Mouse (Mus musculus): Measurements from ENCODE around the gene Pkn3. TPM values are rescaled to one million over a fixed set of nuclear protein-coding genes. Genes with fewer than 3 reads are reported as not detected.
A peak's percentile ranks its signal among the peaks of the same experiment; 100 is the strongest.

Gene Pkn3
- polyA plus RNA-seq, 1 experiment from 2014 or later: 12.1 TPM

- 86% methylated on average over 4 of the region's 4 CpGs for WGBS
- DNase-seq (ENCODE audit: low spot score): no peak
- no peak for ATAC-seq (replicated peaks; ENCODE audit: low FRiP score)
- H3K27me3 ChIP-seq (ENCODE audit: control insufficient read depth, insufficient read depth, low read length): no peaks in the 10 kb centered on the region
- H3K4me2 ChIP-seq (ENCODE audit: low read depth, low read length, severe bottlenecking): no peak overlapping the region
- no peaks in the 10 kb centered on the region for H3K4me1 ChIP-seq (replicated peaks; ENCODE audit: control insufficient read depth, insufficient read depth, low read length)
- H3K9me3 ChIP-seq (ENCODE audit: control insufficient read depth, low read length): no peaks in the 10 kb centered on the region
- H3K36me3 ChIP-seq (ENCODE audit: control insufficient read depth, insufficient read depth, low read length): no peaks in the 10 kb centered on the region
- no peak overlapping the region for H3K4me3 ChIP-seq (ENCODE audit: low read depth, low read length)
- no peak overlapping the region for H3K27ac ChIP-seq (ENCODE audit: low read depth, low read length)
- H3K9ac ChIP-seq (ENCODE audit: low read length): no peak overlapping the region
Measured at GRCm38 (mm10) chr2:30100214-30100613, 22.7 kb downstream of the Pkn3 start.

GRCm38 (mm10) chr2:30106364-30106763, 28.9 kb downstream of the Pkn3 start:
- Histone ChIP-seq H3K4me3 (ENCODE audit: low read depth, low read length) (no peak overlapping the region), H3K4me1 (replicated peaks; ENCODE audit: control insufficient read depth, insufficient read depth, low read length) (no peaks in the 10 kb centered on the region), H3K9me3 (ENCODE audit: control insufficient read depth, low read length) (no peaks in the 10 kb centered on the region), H3K36me3 (ENCODE audit: control insufficient read depth, insufficient read depth, low read length) (peaks cover 5% of the 10 kb centered on the region; the same call in 1 of the 2 replicates), H3K4me2 (ENCODE audit: low read depth, low read length, severe bottlenecking) (no peak overlapping the region), H3K27me3 (ENCODE audit: control insufficient read depth, insufficient read depth, low read length) (no peaks in the 10 kb centered on the region), H3K9ac (ENCODE audit: low read length) (no peak overlapping the region), H3K27ac (ENCODE audit: low read depth, low read length) (no peak overlapping the region)
- no peak for ATAC-seq (replicated peaks; ENCODE audit: low FRiP score)
- DNase-seq (ENCODE audit: low spot score): peak; percentile 70

GRCm38 (mm10) chr2:30107646-30108045, 30.2 kb downstream of the Pkn3 start:
- 96% methylated on average over 5 of the region's 5 CpGs for WGBS
- Histone ChIP-seq H3K27me3 (ENCODE audit: control insufficient read depth, insufficient read depth, low read length) (no peaks in the 10 kb centered on the region), H3K9ac (ENCODE audit: low read length) (no peak overlapping the region), H3K36me3 (ENCODE audit: control insufficient read depth, insufficient read depth, low read length) (peaks cover 5% of the 10 kb centered on the region; the same call in 1 of the 2 replicates), H3K4me2 (ENCODE audit: low read depth, low read length, severe bottlenecking) (no peak overlapping the region), H3K4me3 (ENCODE audit: low read depth, low read length) (no peak overlapping the region), H3K4me1 (replicated peaks; ENCODE audit: control insufficient read depth, insufficient read depth, low read length) (no peaks in the 10 kb centered on the region), H3K27ac (ENCODE audit: low read depth, low read length) (no peak overlapping the region), H3K9me3 (ENCODE audit: control insufficient read depth, low read length) (no peaks in the 10 kb centered on the region)
- no peak for ATAC-seq (replicated peaks; ENCODE audit: low FRiP score)
- DNase-seq (ENCODE audit: low spot score): no peak

- Histone ChIP-seq H3K27me3 (ENCODE audit: control insufficient read depth, insufficient read depth, low read length) (no peaks in the 10 kb centered on the region), H3K27ac (ENCODE audit: low read depth, low read length) (no peak overlapping the region), H3K4me3 (ENCODE audit: low read depth, low read length) (no peak overlapping the region), H3K4me2 (ENCODE audit: low read depth, low read length, severe bottlenecking) (no peak overlapping the region), H3K9ac (ENCODE audit: low read length) (no peak overlapping the region), H3K36me3 (ENCODE audit: control insufficient read depth, insufficient read depth, low read length) (peaks cover 5% of the 10 kb centered on the region), H3K4me1 (replicated peaks; ENCODE audit: control insufficient read depth, insufficient read depth, low read length) (no peaks in the 10 kb centered on the region), H3K9me3 (ENCODE audit: control insufficient read depth, low read length) (no peaks in the 10 kb centered on the region)
- DNase-seq (ENCODE audit: low spot score): no peak
- ATAC-seq (replicated peaks; ENCODE audit: low FRiP score): no peak
- WGBS: 91% methylated on average over 4 of the region's 4 CpGs
Measured at GRCm38 (mm10) chr2:30108260-30108659, 30.8 kb downstream of the Pkn3 start.

- Histone ChIP-seq H3K9ac (ENCODE audit: low read length) (no peak overlapping the region), H3K4me1 (replicated peaks; ENCODE audit: control insufficient read depth, insufficient read depth, low read length) (no peaks in the 10 kb centered on the region), H3K4me2 (ENCODE audit: low read depth, low read length, severe bottlenecking) (no peak overlapping the region), H3K9me3 (ENCODE audit: control insufficient read depth, low read length) (no peaks in the 10 kb centered on the region), H3K27ac (ENCODE audit: low read depth, low read length) (no peak overlapping the region), H3K27me3 (ENCODE audit: control insufficient read depth, insufficient read depth, low read length) (no peaks in the 10 kb centered on the region), H3K4me3 (ENCODE audit: low read depth, low read length) (no peak overlapping the region), H3K36me3 (ENCODE audit: control insufficient read depth, insufficient read depth, low read length) (peaks cover 5% of the 10 kb centered on the region)
- WGBS: 91% methylated on average over 2 of the region's 2 CpGs
- ATAC-seq (replicated peaks; ENCODE audit: low FRiP score) (no peak), DNase-seq (ENCODE audit: low spot score) (no peak)
Measured at GRCm38 (mm10) chr2:30111500-30111899, 34.0 kb downstream of the Pkn3 start.

- Histone ChIP-seq H3K4me2 (ENCODE audit: low read depth, low read length, severe bottlenecking) (no peak overlapping the region), H3K9me3 (ENCODE audit: control insufficient read depth, low read length) (no peaks in the 10 kb centered on the region), H3K27me3 (ENCODE audit: control insufficient read depth, insufficient read depth, low read length) (no peaks in the 10 kb centered on the region), H3K4me3 (ENCODE audit: low read depth, low read length) (no peak overlapping the region), H3K4me1 (replicated peaks; ENCODE audit: control insufficient read depth, insufficient read depth, low read length) (no peaks in the 10 kb centered on the region), H3K36me3 (ENCODE audit: control insufficient read depth, insufficient read depth, low read length) (peaks cover 5% of the 10 kb centered on the region), H3K27ac (ENCODE audit: low read depth, low read length) (no peak overlapping the region), H3K9ac (ENCODE audit: low read length) (no peak overlapping the region)
- 88% methylated on average over 5 of the region's 5 CpGs for WGBS
- DNase-seq (ENCODE audit: low spot score): no peak
- ATAC-seq (replicated peaks; ENCODE audit: low FRiP score): no peak
Measured at GRCm38 (mm10) chr2:30112564-30112963, 35.1 kb downstream of the Pkn3 start.

- H3K27me3 ChIP-seq (ENCODE audit: control insufficient read depth, insufficient read depth, low read length): no peaks in the 10 kb centered on the region
- no peak for DNase-seq (ENCODE audit: low spot score)
- no peak overlapping the region for H3K4me3 ChIP-seq (ENCODE audit: low read depth, low read length)
- H3K27ac ChIP-seq (ENCODE audit: low read depth, low read length): peak overlapping the region; percentile 59
- H3K4me2 ChIP-seq (ENCODE audit: low read depth, low read length, severe bottlenecking): no peak overlapping the region
- ATAC-seq (replicated peaks; ENCODE audit: low FRiP score): no peak
- H3K4me1 ChIP-seq (replicated peaks; ENCODE audit: control insufficient read depth, insufficient read depth, low read length): peaks cover 11% of the 10 kb centered on the region; the same call in 1 of the 2 replicates
- H3K9ac ChIP-seq (ENCODE audit: low read length): no peak overlapping the region; the same call in 1 of the 2 replicates
- H3K36me3 ChIP-seq (ENCODE audit: control insufficient read depth, insufficient read depth, low read length): no peaks in the 10 kb centered on the region
- H3K9me3 ChIP-seq (ENCODE audit: control insufficient read depth, low read length): no peaks in the 10 kb centered on the region
- WGBS: 11% methylated on average over 6 of the region's 6 CpGs
Measured at GRCm38 (mm10) chr2:30119641-30120051, 42.2 kb downstream of the Pkn3 start.

GRCm38 (mm10) chr2:30120269-30120668, 42.8 kb downstream of the Pkn3 start:
- H3K4me1 ChIP-seq (replicated peaks; ENCODE audit: control insufficient read depth, insufficient read depth, low read length): peaks cover 11% of the 10 kb centered on the region; the same call in 1 of the 2 replicates
- DNase-seq (ENCODE audit: low spot score) (no peak), ATAC-seq (replicated peaks; ENCODE audit: low FRiP score) (no peak)
- H3K27ac ChIP-seq (ENCODE audit: low read depth, low read length): peak overlapping the region; percentile 59
- H3K27me3 ChIP-seq (ENCODE audit: control insufficient read depth, insufficient read depth, low read length): no peaks in the 10 kb centered on the region
- H3K4me2 ChIP-seq (ENCODE audit: low read depth, low read length, severe bottlenecking): no peak overlapping the region
- no peaks in the 10 kb centered on the region for H3K36me3 ChIP-seq (ENCODE audit: control insufficient read depth, insufficient read depth, low read length)
- no peaks in the 10 kb centered on the region for H3K9me3 ChIP-seq (ENCODE audit: control insufficient read depth, low read length)
- no peak overlapping the region for H3K4me3 ChIP-seq (ENCODE audit: low read depth, low read length)
- no peak overlapping the region; the same call in 1 of the 2 replicates for H3K9ac ChIP-seq (ENCODE audit: low read length)
- 81% methylated on average over 4 of the region's 4 CpGs for WGBS

- Histone ChIP-seq H3K9me3 (ENCODE audit: control insufficient read depth, low read length) (no peaks in the 10 kb centered on the region), H3K27ac (ENCODE audit: low read depth, low read length) (no peak overlapping the region), H3K9ac (ENCODE audit: low read length) (no peak overlapping the region), H3K27me3 (ENCODE audit: control insufficient read depth, insufficient read depth, low read length) (no peaks in the 10 kb centered on the region), H3K4me2 (ENCODE audit: low read depth, low read length, severe bottlenecking) (no peak overlapping the region), H3K4me1 (replicated peaks; ENCODE audit: control insufficient read depth, insufficient read depth, low read length) (peaks cover 11% of the 10 kb centered on the region; the same call in 1 of the 2 replicates), H3K4me3 (ENCODE audit: low read depth, low read length) (no peak overlapping the region), H3K36me3 (ENCODE audit: control insufficient read depth, insufficient read depth, low read length) (no peaks in the 10 kb centered on the region)
- no peak for ATAC-seq (replicated peaks; ENCODE audit: low FRiP score)
- no peak for DNase-seq (ENCODE audit: low spot score)
- WGBS: 87% methylated on average over 5 of the region's 5 CpGs
Measured at GRCm38 (mm10) chr2:30122766-30123165, 45.3 kb downstream of the Pkn3 start.

Data from forebrain, embryonic 11.5 days (tissue).